Mouse (Mus musculus) left cerebral cortex, adult 11 months (tissue): Measurements from ENCODE around the gene Clip1.
A peak's percentile ranks its signal among the peaks of the same experiment; 100 is the strongest.

Experiments
- DNase-seq: peaks from one replicate; pipeline ENCODE4 v3.0.0; 2022; ENCODE audit warnings: low spot score

Gene Clip1

GRCm38 (mm10) chr5:123602174-123602573 is 82.2 kb downstream of the Clip1 start:
- DNase-seq = no peak

GRCm38 (mm10) chr5:123599319-123599718 is 85.1 kb downstream of the Clip1 start:
- DNase-seq = no peak

GRCm38 (mm10) chr5:123593622-123594280 is 90.7 kb downstream of the Clip1 start:
- peak; percentile 56 for DNase-seq

- DNase-seq = no peak
Measured at GRCm38 (mm10) chr5:123580043-123580442, 104.4 kb downstream of the Clip1 start.

- DNase-seq = no peak
Measured at GRCm38 (mm10) chr5:123576696-123577095, 107.7 kb downstream of the Clip1 start.

- no peak for DNase-seq
Measured at GRCm38 (mm10) chr5:123573362-123573761, 111.1 kb downstream of the Clip1 start.

- DNase-seq = peak; percentile 95
Measured at GRCm38 (mm10) chr5:123572357-123573186, 111.8 kb downstream of the Clip1 start, which contains the start of gene Vps33a. Gene Vps33a, minus strand, starts transcription at chr5:123573038.

GRCm38 (mm10) chr5:123561128-123561527 is 123.3 kb downstream of the Clip1 start:
- no peak for DNase-seq

- DNase-seq = no peak
Measured at GRCm38 (mm10) chr5:123559588-123559987, 124.8 kb downstream of the Clip1 start.

GRCm38 (mm10) chr5:123556451-123556850 is 128.0 kb downstream of the Clip1 start:
- no peak for DNase-seq

GRCm38 (mm10) chr5:123555693-123556092 is 128.7 kb downstream of the Clip1 start:
- DNase-seq = no peak

- no peak for DNase-seq
Measured at GRCm38 (mm10) chr5:123533801-123534200, 150.6 kb downstream of the Clip1 start.

- no peak for DNase-seq
Measured at GRCm38 (mm10) chr5:123530056-123530455, 154.4 kb downstream of the Clip1 start.

GRCm38 (mm10) chr5:123528641-123529040 is 155.8 kb downstream of the Clip1 start:
- no peak for DNase-seq
